Mouse (Mus musculus): ENCODE data around the gene Mdk. TPM values are rescaled to one million over a fixed set of nuclear protein-coding genes. Genes with fewer than 3 reads are reported as not detected.

Mdk gene
- polyA plus RNA-seq, 1 experiment, result 5.9 TPM

- Histone ChIP-seq H3K36me3 (ENCODE audit: control insufficient read depth, insufficient read depth, low read length) (no peaks in the 10 kb centered on the region), H3K27me3 (ENCODE audit: control insufficient read depth, insufficient read depth, low read length) (peaks cover 18% of the 10 kb centered on the region), H3K4me1 (ENCODE audit: control insufficient read depth, insufficient read depth, insufficient read length, low read length) (peaks cover 6% of the 10 kb centered on the region), H3K4me3 (ENCODE audit: low read depth, low read length) (no peak overlapping the region), H3K27ac (ENCODE audit: insufficient read depth, low read depth, low read length) (no peak overlapping the region)
- TF ChIP-seq POLR2A (IDR thresholded peaks at IDR 0.05; ENCODE audit: low read depth, low read length) (no peak), CTCF (IDR thresholded peaks at IDR 0.05; ENCODE audit: extremely low read depth, insufficient read length, insufficient replicate concordance, low read depth, low read length) (no peak)
- WGBS, result 86% methylated on average over 7 of the region's 7 CpGs
Measured at GRCm38 (mm10) chr2:91973416-91974135, 41.5 kb upstream of the Mdk start.

GRCm38 (mm10) chr2:91972121-91972566 lies 40.0 kb upstream of the Mdk start:
- 20% methylated on average over 13 of the region's 13 CpGs for WGBS
- Histone ChIP-seq H3K27ac (ENCODE audit: insufficient read depth, low read depth, low read length) (peak overlapping the region; percentile 36; the same call in 1 of the 2 replicates), H3K4me3 (ENCODE audit: low read depth, low read length) (no peak overlapping the region), H3K4me1 (ENCODE audit: control insufficient read depth, insufficient read depth, insufficient read length, low read length) (peaks cover 11% of the 10 kb centered on the region), H3K27me3 (ENCODE audit: control insufficient read depth, insufficient read depth, low read length) (peaks cover 18% of the 10 kb centered on the region), H3K36me3 (ENCODE audit: control insufficient read depth, insufficient read depth, low read length) (no peaks in the 10 kb centered on the region)
- TF ChIP-seq POLR2A (IDR thresholded peaks at IDR 0.05; ENCODE audit: low read depth, low read length), result 0 out of 2 replicates have a peak, but pooled peaks have one; percentile 28
- TF ChIP-seq CTCF (IDR thresholded peaks at IDR 0.05; ENCODE audit: extremely low read depth, insufficient read length, insufficient replicate concordance, low read depth, low read length), result no peak

- no peak for TF ChIP-seq CTCF (IDR thresholded peaks at IDR 0.05; ENCODE audit: extremely low read depth, insufficient read length, insufficient replicate concordance, low read depth, low read length)
- no peak for TF ChIP-seq POLR2A (IDR thresholded peaks at IDR 0.05; ENCODE audit: low read depth, low read length)
- no peaks in the 10 kb centered on the region for H3K36me3 ChIP-seq (ENCODE audit: control insufficient read depth, insufficient read depth, low read length)
- H3K4me3 ChIP-seq (ENCODE audit: low read depth, low read length), result no peak overlapping the region
- H3K27ac ChIP-seq (ENCODE audit: insufficient read depth, low read depth, low read length), result peak overlapping the region; percentile 36; the same call in 1 of the 2 replicates
- H3K4me1 ChIP-seq (ENCODE audit: control insufficient read depth, insufficient read depth, insufficient read length, low read length), result peaks cover 11% of the 10 kb centered on the region
- 66% methylated on average over 21 of the region's 21 CpGs for WGBS
- peaks cover 17% of the 10 kb centered on the region for H3K27me3 ChIP-seq (ENCODE audit: control insufficient read depth, insufficient read depth, low read length)
Measured at GRCm38 (mm10) chr2:91971231-91972097, 39.4 kb upstream of the Mdk start.

GRCm38 (mm10) chr2:91967962-91968361 lies 35.9 kb upstream of the Mdk start:
- WGBS, result 61% methylated on average over 11 of the region's 11 CpGs
- no peaks in the 10 kb centered on the region for H3K36me3 ChIP-seq (ENCODE audit: control insufficient read depth, insufficient read depth, low read length)
- H3K4me1 ChIP-seq (ENCODE audit: control insufficient read depth, insufficient read depth, insufficient read length, low read length), result peaks cover 7% of the 10 kb centered on the region

GRCm38 (mm10) chr2:91966367-91966766 lies 34.3 kb upstream of the Mdk start:
- no peaks in the 10 kb centered on the region for H3K36me3 ChIP-seq (ENCODE audit: control insufficient read depth, insufficient read depth, low read length)
- 89% methylated on average over 5 of the region's 5 CpGs for WGBS
- no peak for TF ChIP-seq CTCF (IDR thresholded peaks at IDR 0.05; ENCODE audit: extremely low read depth, insufficient read length, insufficient replicate concordance, low read depth, low read length)
- TF ChIP-seq POLR2A (IDR thresholded peaks at IDR 0.05; ENCODE audit: low read depth, low read length), result no peak
- no peak overlapping the region for H3K4me3 ChIP-seq (ENCODE audit: low read depth, low read length)
- H3K27me3 ChIP-seq (ENCODE audit: control insufficient read depth, insufficient read depth, low read length), result no peaks in the 10 kb centered on the region
- H3K27ac ChIP-seq (ENCODE audit: insufficient read depth, low read depth, low read length), result no peak overlapping the region
- peaks cover 11% of the 10 kb centered on the region for H3K4me1 ChIP-seq (ENCODE audit: control insufficient read depth, insufficient read depth, insufficient read length, low read length)

More at GRCm38 (mm10) chr2:91967962-91968361, 35.9 kb upstream of the Mdk start:
- no peak; the same call in 1 of the 2 replicates for TF ChIP-seq POLR2A (IDR thresholded peaks at IDR 0.05; ENCODE audit: low read depth, low read length)
- TF ChIP-seq CTCF (IDR thresholded peaks at IDR 0.05; ENCODE audit: extremely low read depth, insufficient read length, insufficient replicate concordance, low read depth, low read length), result no peak
- Histone ChIP-seq H3K27ac (ENCODE audit: insufficient read depth, low read depth, low read length) (no peak overlapping the region), H3K27me3 (ENCODE audit: control insufficient read depth, insufficient read depth, low read length) (no peaks in the 10 kb centered on the region), H3K4me3 (ENCODE audit: low read depth, low read length) (no peak overlapping the region)

GRCm38 (mm10) chr2:91965417-91965816 lies 33.3 kb upstream of the Mdk start:
- WGBS, result 66% methylated on average over 20 of the region's 20 CpGs
- no peaks in the 10 kb centered on the region for H3K27me3 ChIP-seq (ENCODE audit: control insufficient read depth, insufficient read depth, low read length)
- peak overlapping the region; percentile 55 for H3K4me3 ChIP-seq (ENCODE audit: low read depth, low read length)
- H3K36me3 ChIP-seq (ENCODE audit: control insufficient read depth, insufficient read depth, low read length), result no peaks in the 10 kb centered on the region
- TF ChIP-seq CTCF (IDR thresholded peaks at IDR 0.05; ENCODE audit: extremely low read depth, insufficient read length, insufficient replicate concordance, low read depth, low read length) (no peak), POLR2A (IDR thresholded peaks at IDR 0.05; ENCODE audit: low read depth, low read length) (peak; percentile 34; the same call in 1 of the 2 replicates)
- peaks cover 16% of the 10 kb centered on the region for H3K4me1 ChIP-seq (ENCODE audit: control insufficient read depth, insufficient read depth, insufficient read length, low read length)
- H3K27ac ChIP-seq (ENCODE audit: insufficient read depth, low read depth, low read length), result peak overlapping the region; percentile 63

Measured in small intestine, adult 2 months (tissue).